Mouse (Mus musculus): ENCODE measurements around the gene Lamb1. TPM values are rescaled to one million over a fixed set of nuclear protein-coding genes. Genes with fewer than 3 reads are reported as not detected.

Gene Lamb1
- total RNA-seq (2021), result 10 to 100 TPM; 22.2 to 24.5 TPM
- long read RNA-seq, experiment 1, full-length matches to known transcripts, result 2 of 10 reads
- long read RNA-seq, experiment 1, partial matches to known transcripts, result 7 of 10 reads
- long read RNA-seq, experiment 1, other reads (novel, unspliced or antisense), result 1 of 10 reads
- long read RNA-seq, experiment 2, full-length matches to known transcripts, result 3 of 14 reads
- long read RNA-seq, experiment 2, partial matches to known transcripts, result 10 of 14 reads
- long read RNA-seq, experiment 2, other reads (novel, unspliced or antisense), result 1 of 14 reads

DNA sequence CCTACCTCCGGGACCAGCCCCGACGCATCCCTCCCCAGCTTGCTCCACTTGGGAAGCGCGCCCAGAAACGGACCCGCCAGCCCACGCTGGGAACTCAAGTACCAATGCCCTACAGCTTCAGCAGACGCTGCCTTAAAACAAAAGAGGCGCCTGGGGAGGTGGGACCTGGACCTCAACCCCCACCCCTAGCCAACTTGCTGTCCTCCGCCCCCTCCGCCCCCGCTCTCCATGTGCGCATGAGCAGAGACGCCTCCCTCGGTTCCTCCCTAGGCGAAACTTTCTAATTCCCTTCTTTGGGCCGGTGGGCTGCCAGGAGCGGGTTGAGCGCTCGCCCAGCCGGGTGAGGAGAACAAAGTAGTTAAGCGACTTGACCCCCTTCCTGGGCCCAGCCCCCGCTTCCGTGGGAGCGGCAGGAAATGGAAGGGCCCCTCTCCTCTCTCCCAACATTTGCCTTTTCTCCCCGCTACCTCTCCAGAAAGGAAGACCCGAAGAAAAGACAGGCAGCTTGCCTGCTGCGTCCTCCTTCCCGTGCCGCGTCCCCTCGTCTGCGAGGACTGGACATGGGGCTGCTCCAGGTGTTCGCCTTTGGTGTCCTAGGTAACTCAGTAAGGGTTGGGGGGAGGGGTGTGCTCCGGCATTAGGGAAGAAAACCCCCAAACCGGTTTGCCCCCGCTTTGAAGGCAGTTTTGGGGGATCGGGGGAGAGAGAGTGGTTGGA, at the start of gene Lamb1:
Gene Lamb1 (plus strand): TSS at position 230 of the 717 bp plus-strand sequence.
- intact Hi-C loops (cut with DNase I), result no loop called here

DNA sequence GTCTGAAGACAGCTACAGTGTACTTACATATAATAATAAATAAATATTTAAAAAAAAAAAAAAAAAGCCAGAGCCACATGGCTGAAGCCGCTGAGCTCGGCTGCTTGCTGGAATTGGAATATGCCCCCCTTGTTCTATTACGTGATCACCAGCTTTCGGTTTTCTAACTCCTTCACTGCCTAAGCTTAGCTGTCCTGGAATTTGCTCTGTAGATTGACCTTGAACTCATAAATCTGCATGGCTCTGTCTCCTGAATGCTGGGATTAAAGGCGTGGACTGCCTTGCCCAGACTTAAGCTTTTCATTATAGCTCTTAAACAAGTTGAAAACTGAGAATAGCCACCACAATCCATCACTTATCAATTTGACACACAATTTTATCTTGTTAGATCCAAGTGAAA, 47.8 kb upstream of the Lamb1 start:
- DNase-seq, result no peak
- intact Hi-C loops (cut with DNase I), result no loop called here

More for the DNA sequence above, at the start of gene Lamb1:
- DNase-seq, result peak; percentile 60 to 66

GRCm38 (mm10) chr12:31218774-31219173, 46.3 kb upstream of the Lamb1 start:
- intact Hi-C loops (cut with DNase I), result no loop called here
- no peak for DNase-seq

GRCm38 (mm10) chr12:31221522-31221921, 43.5 kb upstream of the Lamb1 start:
- intact Hi-C loops (cut with DNase I), result no loop called here
- no peak for DNase-seq

GRCm38 (mm10) chr12:31222282-31222681, 42.8 kb upstream of the Lamb1 start:
- intact Hi-C loops (cut with DNase I), result no loop called here
- no peak for DNase-seq

GRCm38 (mm10) chr12:31222741-31223140, 42.3 kb upstream of the Lamb1 start:
- intact Hi-C loops (cut with DNase I), result no loop called here
- DNase-seq, result no peak

DNA sequence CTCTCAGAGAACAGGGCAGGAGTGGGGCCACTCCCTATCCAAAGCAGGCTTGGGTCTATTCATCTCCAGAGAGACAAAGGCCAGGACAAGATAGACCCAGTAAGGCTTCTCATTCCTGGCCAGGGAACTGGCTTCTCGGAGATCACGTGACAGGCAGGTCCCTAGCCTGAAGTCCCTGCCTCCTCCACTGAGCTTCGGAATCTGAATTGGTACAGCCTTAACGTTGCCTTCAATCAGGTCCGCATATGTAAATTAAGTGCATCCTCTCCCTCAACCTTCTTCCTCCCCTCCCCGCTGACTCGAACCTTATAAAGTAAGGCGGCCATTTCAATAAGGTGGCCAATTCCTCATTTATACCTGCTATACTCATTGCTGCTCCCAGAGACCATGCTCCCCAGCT, 39.6 kb upstream of the Lamb1 start:
- no peak for DNase-seq
- intact Hi-C loops (cut with DNase I), result no loop called here

DNA sequence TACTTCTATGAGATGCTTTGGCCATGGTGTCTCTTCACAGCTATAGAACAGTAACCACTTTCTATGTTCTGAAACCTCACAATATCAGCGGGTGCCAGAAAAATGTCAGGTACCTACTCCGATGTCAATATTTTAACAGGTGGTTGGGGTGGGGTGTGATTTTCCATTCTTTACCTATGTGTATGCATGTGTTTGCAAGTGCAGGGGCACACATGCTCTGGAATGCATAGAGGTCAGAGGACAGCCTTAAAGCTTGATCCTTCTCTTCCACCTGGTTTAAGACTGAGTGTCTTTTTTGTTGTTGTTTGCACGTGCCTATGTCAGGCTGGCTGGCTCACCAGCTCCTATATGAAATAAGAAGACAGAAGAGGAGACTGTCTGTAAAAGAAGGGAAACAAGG, 37.9 kb upstream of the Lamb1 start:
- intact Hi-C loops (cut with DNase I), result no loop called here
- DNase-seq, result no peak

DNA sequence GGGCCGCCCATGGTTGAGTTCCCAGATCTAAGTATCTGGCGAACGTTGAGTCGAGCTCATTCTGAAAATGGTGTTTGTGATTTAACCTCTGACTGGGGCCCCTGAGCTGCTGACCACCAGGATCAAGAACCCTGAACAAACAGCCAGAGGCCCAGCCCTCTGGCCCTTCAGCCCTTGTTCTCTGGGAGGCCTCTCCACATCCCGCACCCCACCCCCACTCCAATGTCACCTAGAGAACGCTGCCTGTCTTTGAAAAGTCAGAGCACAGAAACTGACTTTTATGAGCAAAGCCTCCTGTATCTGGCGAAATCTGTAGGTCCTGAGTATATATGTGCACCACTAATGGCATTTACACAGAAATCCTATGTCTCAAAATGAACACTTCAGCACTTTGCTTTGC, 36.2 kb upstream of the Lamb1 start:
- DNase-seq, result no peak
- intact Hi-C loops (cut with DNase I), result no loop called here

DNA sequence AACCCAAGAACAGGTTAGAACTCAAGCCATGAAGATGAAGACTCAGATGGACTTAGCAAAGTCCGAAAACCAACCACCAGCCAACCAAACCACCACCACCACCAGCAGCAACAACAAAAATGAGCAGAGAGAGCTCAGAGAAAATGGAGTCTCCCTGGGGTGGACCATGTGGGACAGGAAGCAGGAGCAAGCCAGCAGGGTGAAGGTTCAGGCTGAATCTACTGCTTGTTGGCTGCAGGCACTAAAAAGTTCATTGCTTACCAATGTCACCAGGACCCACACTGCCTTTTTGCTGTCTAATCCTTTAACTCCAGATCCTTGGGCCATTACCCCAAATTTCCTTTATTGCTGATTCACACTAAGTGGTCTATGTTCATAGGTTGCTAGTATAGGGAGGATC, 32.4 kb upstream of the Lamb1 start:
- intact Hi-C loops (cut with DNase I), result no loop called here

GRCm38 (mm10) chr12:31235018-31235417, 30.0 kb upstream of the Lamb1 start:
- intact Hi-C loops (cut with DNase I), result no loop called here
- DNase-seq, result no peak

More for the DNA sequence above, 32.4 kb upstream of the Lamb1 start:
- DNase-seq, result no peak

DNA sequence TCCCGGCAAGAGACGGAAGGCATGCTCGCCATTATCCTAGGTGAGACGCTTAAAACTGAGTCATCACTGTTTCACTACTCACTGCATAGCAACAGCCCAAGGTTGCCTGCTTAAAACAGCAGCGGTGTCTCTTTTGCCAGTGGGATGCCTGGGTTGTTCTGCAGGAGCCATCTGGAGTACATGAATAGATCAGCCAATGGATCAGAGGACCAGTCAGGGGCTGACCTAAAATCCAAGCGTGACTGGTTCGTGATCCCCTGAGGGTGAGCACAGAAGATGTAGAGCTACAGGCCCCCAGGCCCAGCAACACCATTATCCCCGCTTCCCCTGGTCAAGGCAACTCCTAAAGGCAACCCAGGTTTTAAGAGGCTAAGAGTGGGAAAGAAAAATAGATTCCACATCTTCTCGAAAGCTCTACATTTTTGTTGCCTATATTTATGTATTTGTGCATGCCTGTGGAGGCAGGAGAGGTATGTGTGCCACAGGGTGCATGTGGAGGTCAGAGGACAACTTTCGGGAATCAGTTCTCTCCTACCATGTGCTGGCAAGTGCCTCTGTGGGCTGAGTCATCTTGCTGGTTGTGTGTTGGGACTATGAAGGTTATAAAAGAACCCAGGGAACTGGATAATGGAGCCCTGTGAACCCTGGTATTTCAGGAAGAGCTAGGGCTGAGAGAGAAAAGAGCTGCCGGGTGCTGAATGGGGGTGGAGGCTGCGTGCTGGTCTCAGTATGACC, 28.0 kb upstream of the Lamb1 start:
- intact Hi-C loops (cut with DNase I), result no loop called here
- no peak for DNase-seq

DNA sequence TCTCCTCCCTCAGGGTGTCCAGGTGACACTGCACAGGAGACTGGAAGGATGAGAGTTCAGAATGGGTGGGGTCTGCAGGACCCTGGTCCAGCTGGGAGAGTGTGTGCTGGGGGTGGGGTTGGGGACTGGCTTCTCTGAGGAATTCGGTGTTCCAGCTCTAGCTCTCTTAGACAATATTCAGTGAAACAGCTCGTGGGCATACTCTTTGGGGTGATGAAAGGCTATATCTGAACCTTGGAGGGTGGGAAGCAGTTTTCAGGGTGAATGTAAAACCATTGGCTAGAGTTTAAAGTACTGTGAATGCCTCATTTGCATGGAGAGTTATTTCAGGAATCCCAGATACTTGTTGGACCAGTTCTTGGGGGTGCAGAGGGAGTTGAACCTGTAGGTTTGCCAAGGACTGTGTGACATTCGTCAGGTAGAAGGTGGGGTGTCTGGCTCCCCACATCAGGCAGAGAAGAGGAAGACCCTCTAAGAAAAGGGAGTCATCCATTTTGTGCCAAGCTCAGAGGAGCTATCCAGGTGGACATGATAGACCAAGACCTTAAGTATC, 25.9 kb upstream of the Lamb1 start:
- intact Hi-C loops (cut with DNase I), result no loop called here
- no peak for DNase-seq

- DNase-seq, result no peak
Measured at GRCm38 (mm10) chr12:31239798-31240197, 25.2 kb upstream of the Lamb1 start.

DNA sequence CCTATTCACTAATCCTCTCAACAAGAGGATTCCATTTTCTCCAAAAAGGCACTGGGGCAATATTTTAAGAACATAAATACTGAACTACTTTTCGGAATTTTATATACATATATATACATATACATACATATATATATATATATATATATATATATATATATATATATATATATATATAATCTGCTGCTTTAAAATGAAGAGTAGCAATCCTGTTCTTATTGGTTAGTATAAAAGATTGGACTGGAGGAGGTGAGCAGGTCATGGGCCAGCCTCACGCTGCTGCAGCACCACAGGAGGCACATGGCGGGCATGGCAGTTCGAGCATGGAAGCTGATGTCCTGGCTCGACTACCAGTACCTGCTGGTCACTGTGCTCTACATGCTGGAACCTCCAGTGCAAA, 24.6 kb upstream of the Lamb1 start, which contains the start of gene Gm6993:
Gene Gm6993 (plus strand): TSS at position 301 of the 400 bp plus-strand sequence.
- intact Hi-C loops (cut with DNase I), result no loop called here

More at GRCm38 (mm10) chr12:31239798-31240197, 25.2 kb upstream of the Lamb1 start:
- intact Hi-C loops (cut with DNase I), result no loop called here

DNA sequence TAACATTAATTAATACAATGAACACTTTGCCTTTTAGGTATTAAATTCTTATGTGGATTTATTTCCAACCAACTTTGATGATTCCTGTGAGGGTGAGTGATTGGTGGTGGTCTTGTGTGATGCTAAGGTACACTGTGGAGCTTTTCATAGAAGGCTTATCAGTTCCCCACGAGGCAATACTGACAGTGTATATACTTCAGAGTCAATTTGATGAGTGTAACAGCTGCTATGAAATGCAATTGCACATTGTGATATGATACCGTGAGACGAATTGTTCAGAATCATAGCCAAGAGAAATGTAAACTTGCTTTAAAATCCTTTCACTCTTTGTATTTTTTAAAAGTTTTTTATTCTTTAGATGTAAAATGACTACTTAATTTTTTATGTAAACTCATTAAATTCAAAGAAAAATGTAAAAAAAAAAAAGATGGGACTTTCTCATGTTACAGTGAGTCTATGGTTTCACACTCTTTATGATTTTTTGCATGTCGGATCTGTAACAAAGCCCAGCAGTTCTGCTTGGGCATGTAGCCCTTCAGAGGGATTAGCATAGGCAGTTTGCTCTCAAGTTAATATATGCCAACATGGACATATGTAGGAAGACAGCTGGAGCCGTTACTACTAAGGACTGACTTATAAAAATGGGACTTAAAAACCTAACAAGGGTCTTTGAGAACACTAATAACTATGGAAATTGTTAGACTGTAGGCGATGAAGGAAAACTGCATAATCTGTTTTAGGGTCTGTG, 23.3 kb upstream of the Lamb1 start:
- intact Hi-C loops (cut with DNase I), result no loop called here

More for the DNA sequence above, 24.6 kb upstream of the Lamb1 start, which contains the start of gene Gm6993:
- no peak for DNase-seq

GRCm38 (mm10) chr12:31244001-31244400, 21.0 kb upstream of the Lamb1 start:
- intact Hi-C loops (cut with DNase I), result no loop called here
- no peak for DNase-seq

More for the DNA sequence above, 23.3 kb upstream of the Lamb1 start:
- no peak for DNase-seq

DNA sequence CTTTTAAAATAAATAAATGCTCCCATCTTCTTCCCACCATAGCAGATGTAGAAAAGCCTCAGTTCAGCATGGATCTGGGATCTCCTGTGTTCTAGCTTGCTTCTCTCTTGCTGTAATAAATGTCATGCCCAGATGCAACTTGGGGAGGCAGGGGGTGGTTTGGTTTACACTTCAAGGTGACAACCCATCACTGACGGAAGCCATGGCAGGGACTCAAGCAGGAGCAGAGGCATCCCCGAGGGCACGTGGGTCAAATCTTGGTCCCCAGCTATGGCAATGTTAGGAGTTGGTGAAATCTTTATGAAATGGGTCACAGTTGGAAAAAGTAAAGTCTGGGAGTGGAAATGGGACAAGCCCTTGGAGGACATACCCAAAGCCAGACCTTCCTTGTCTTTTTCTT, 20.3 kb upstream of the Lamb1 start:
- intact Hi-C loops (cut with DNase I), result no loop called here
- DNase-seq, result no peak

DNA sequence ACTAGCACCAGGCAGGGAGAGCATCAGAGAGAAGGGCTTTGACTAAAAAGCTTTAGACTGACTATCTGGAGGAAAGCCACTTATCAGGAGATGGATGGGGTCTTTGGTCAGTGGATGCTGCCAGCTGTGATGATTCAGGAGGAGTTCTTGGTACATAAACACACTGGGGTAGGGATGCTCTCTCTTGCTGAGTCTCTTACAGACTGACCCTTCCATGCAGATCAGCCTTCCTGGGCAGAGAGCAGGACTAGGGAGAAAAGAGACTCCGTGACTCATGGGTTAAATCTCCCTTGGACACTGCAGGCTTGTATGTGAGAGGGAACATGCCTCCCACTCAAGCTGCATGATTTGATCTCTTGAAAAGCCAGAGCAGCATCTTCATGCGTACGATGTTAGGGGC, 18.9 kb upstream of the Lamb1 start:
- DNase-seq, result no peak
- intact Hi-C loops (cut with DNase I), result no loop called here

DNA sequence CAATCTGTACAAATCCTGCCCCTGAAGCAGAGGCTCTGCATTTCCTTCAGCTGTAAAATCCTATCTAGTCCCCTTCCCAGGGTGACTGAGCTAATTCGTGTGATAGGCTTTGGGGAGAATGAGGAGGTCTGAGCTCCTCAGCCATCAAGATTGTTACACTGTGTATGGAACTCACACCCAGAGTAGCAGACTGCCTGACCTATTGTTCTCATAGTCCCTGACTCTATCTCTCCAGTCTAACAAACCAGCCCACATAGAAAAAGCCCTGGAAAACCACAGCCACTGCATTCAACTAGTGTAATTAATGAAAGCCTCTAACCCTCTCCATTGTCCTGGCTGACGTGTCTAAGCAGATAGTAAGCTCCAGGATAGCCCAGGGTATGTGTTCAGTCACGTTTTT, 18.4 kb upstream of the Lamb1 start:
- no peak for DNase-seq
- intact Hi-C loops (cut with DNase I), result no loop called here
